Mouse (Mus musculus) spleen, adult 18-20 months (tissue): ENCODE data around the gene Disp1.

Experiments used
- DNase-seq, 2 experiments: peaks; one replicate each; pipeline ENCODE4 v3.0.0; 2022; ENCODE audit warnings: mixed read lengths in 2 of 2

The Disp1 gene

GRCm38 (mm10) chr1:183194763-183195162 lies 26.6 kb downstream of the Disp1 start:
- DNase-seq, result no peak

- no peak for DNase-seq
Observed at GRCm38 (mm10) chr1:183194151-183194550, 27.2 kb downstream of the Disp1 start.

- DNase-seq, result no peak
Observed at GRCm38 (mm10) chr1:183191398-183191797, 29.9 kb downstream of the Disp1 start.

GRCm38 (mm10) chr1:183190456-183190855 lies 30.9 kb downstream of the Disp1 start:
- DNase-seq, result no peak

- no peak for DNase-seq
Observed at GRCm38 (mm10) chr1:183189014-183189662, 32.2 kb downstream of the Disp1 start.

GRCm38 (mm10) chr1:183188115-183189013 lies 33.0 kb downstream of the Disp1 start:
- no peak for DNase-seq

GRCm38 (mm10) chr1:183185560-183185959 lies 35.8 kb downstream of the Disp1 start:
- DNase-seq, result no peak

GRCm38 (mm10) chr1:183184681-183185080 lies 36.6 kb downstream of the Disp1 start:
- DNase-seq, result no peak

GRCm38 (mm10) chr1:183183565-183183964 lies 37.8 kb downstream of the Disp1 start:
- DNase-seq, result no peak

- DNase-seq, result no peak
Observed at GRCm38 (mm10) chr1:183182641-183183414, 38.5 kb downstream of the Disp1 start.

GRCm38 (mm10) chr1:183181030-183181395 lies 40.3 kb downstream of the Disp1 start:
- DNase-seq, result no peak

- no peak for DNase-seq
Observed at GRCm38 (mm10) chr1:183180301-183181029, 40.9 kb downstream of the Disp1 start.

GRCm38 (mm10) chr1:183179316-183179715 lies 42.0 kb downstream of the Disp1 start:
- DNase-seq, result no peak

GRCm38 (mm10) chr1:183175236-183175635 lies 46.1 kb downstream of the Disp1 start:
- DNase-seq, result no peak

GRCm38 (mm10) chr1:183171095-183171494 lies 50.2 kb downstream of the Disp1 start:
- DNase-seq, result no peak

GRCm38 (mm10) chr1:183168465-183168864 lies 52.9 kb downstream of the Disp1 start:
- DNase-seq, result no peak

GRCm38 (mm10) chr1:183167776-183168175 lies 53.5 kb downstream of the Disp1 start:
- no peak for DNase-seq

- no peak for DNase-seq
Observed at GRCm38 (mm10) chr1:183166700-183167099, 54.6 kb downstream of the Disp1 start.

GRCm38 (mm10) chr1:183164648-183165071 lies 56.7 kb downstream of the Disp1 start:
- no peak for DNase-seq

- DNase-seq, result no peak
Observed at GRCm38 (mm10) chr1:183164190-183164580, 57.1 kb downstream of the Disp1 start.

GRCm38 (mm10) chr1:183163512-183164189 lies 57.7 kb downstream of the Disp1 start:
- no peak for DNase-seq

GRCm38 (mm10) chr1:183161057-183161456 lies 60.3 kb downstream of the Disp1 start:
- no peak for DNase-seq
